Mouse (Mus musculus): ENCODE data around the gene Ccnd2.

Gene Ccnd2

GRCm38 (mm10) chr6:127108368-127109060 is 43.5 kb downstream of the Ccnd2 start:
- no peak for DNase-seq (ENCODE audit: low read depth, low spot score)

DNA sequence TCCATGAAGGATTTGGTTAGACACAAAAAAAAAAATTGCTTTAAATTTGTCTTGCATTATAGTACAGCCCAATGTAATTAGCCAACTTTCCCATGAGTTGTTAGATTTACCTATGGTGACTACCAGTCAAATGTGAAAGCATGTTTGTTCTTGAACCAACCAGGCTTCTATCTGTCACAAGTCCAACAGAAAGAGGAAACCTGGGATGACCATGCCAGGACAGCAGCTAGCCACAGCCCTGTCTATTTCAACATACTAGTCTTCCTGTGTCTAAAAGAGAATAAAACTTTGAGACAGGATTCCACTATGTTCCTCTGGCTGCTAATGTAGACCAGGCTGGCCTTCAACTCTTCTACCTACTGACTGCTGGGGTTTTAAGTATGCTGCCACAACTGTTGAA is 44.6 kb downstream of the Ccnd2 start:
- DNase-seq (ENCODE audit: low read depth, low spot score): no peak

DNA sequence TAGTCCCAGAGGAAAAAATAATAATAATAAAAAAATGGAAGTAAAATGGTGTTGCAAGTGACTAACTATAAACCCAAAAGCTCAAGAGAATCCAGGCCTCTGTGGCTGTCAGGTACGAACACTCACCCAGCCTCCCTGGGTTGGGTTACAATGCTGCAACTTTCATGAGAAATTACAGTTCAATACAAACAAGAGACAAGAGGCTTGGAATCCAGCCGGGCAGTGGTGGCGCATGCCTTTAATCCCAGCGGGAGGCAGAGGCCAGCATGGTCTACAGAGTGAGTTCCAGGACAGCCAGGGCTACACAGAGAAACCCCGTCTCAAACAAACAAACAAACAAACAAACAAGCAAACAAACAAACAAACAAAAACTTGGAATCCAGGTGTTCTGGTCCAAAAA is 45.3 kb downstream of the Ccnd2 start:
- DNase-seq (ENCODE audit: low read depth, low spot score): peak; percentile 70

DNA sequence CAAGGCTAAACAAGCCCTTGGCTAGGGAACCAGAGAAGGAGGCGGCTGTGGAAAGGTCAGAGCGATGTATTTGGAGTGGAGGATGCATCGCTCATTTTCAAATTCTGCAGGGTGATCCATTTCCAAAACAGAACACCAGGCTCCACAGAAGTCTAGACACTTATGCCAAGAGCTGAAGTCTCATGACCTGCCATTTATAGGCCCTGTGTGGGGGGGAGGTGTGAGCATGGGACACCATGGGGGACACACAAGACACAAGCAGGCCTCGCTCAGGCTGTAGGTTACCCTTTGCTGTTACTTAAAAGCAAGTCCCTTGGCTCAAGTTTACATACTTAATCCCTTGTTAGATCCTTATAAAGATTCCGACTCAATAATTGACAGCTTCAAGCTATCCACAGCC is 45.8 kb downstream of the Ccnd2 start:
- DNase-seq (ENCODE audit: low read depth, low spot score): no peak

DNA sequence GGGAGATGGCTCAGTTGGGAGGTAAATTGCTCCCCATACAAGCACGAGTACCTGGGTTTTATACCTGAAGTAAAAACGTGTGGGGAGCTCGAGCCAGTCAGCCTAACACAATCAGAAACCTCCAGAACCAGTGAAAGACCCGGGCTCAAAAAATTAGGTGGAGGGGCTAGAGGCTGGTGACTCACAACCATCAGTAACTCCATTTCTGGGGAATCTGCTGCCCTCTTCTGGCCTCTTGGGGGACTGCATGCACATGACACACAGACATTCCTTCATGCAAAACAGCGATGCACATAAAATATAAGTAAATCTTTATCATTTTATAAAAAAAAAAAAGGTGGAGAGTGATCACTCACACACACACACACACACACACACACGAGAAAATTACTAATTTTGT is 46.9 kb downstream of the Ccnd2 start:
- DNase-seq (ENCODE audit: low read depth, low spot score): peak; percentile 82

DNA sequence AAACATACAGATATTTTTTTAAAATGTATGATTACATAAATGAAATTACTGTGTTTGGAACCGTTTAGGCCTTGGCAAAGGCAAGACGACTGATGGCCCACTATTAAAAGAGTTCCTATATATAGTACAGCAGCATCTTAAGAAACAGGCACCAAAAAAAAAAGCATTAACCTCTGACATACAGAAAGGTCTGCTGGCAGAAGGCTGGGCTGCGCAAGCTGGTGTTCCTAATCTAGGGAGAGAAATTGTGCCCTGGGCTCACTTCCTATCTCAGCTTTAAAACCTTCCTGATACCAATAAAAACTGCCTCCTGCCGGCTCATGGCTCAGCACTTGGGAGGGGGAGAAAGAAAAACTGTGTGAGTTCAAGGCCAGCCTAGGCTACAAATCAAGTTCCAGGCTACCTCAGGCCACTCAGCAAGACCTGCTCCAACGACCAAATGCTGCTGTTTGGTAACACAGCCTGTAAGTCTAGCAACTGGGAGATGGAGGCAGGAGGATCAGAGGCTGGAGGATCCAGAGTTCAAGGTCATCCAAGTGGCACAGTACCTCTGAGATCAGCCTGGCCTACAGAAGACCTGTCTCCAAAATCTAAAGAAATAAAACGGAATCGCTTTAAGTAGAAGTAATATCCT is 47.5 kb downstream of the Ccnd2 start:
- no peak for DNase-seq (ENCODE audit: low read depth, low spot score)

- DNase-seq (ENCODE audit: low read depth, low spot score): peak; percentile 78
These were observed 48.3 kb downstream of the Ccnd2 start for GRCm38 (mm10) chr6:127103506-127104275.

GRCm38 (mm10) chr6:127094565-127094964 is 57.4 kb downstream of the Ccnd2 start:
- DNase-seq (ENCODE audit: low read depth, low spot score): peak; percentile 68

GRCm38 (mm10) chr6:127086739-127087138 is 65.3 kb downstream of the Ccnd2 start:
- DNase-seq (ENCODE audit: low read depth, low spot score): no peak

DNA sequence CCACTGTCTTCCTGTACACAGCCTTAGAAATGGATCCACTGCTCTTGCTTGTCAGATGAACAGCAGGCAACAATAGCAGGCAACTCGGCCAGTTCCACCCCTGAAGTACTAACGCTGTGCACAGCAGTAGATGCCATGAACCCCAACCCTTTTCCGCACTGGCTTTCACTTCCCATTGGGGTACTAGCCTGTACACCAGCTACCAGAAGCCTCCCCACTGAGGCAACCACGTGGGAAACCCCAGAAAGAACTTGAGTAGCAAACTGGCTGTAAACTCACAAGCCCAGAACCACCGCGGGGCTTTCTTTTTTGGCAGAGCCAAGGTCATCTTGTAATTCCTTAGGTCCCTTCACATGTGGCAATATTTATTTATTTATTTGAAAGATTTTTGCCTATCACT is 70.2 kb downstream of the Ccnd2 start:
- no peak for DNase-seq (ENCODE audit: low read depth, low spot score)

DNA sequence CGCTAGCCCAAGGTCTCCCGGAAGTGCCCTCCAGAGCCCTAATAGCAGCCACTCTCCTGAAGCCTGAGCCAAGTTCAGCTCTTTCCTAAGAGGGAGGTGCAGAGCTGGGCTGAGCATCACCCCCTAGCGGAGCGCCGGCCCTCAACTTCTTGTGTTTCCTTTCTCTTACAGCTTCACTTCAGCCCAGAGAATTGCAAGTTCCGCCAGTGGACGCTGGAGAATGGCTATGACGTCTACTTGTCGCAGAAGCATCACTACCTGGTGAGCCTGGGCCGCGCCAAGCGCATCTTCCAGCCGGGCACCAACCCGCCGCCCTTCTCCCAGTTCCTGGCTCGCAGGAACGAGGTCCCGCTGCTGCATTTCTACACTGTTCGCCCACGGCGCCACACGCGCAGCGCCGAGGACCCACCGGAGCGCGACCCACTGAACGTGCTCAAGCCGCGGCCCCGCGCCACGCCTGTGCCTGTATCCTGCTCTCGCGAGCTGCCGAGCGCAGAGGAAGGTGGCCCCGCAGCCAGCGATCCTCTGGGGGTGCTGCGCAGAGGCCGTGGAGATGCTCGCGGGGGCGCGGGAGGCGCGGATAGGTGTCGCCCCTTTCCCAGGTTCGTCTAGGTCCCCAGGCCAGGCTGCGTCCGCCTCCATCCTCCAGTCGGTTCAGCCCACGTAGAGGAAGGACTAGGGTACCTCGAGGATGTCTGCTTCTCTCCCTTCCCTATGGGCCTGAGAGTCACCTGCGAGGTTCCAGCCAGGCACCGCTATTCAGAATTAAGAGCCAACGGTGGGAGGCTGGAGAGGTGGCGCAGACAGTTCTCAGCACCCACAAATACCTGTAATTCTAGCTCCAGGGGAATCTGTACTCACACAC is 71.9 kb downstream of the Ccnd2 start:
- DNase-seq (ENCODE audit: low read depth, low spot score): peak; percentile 86

All from ZHBTc4 (cell line).